Mouse (Mus musculus) olfactory bulb, adult 2 months (tissue): Measurements from ENCODE around the gene Ankrd17. TPM values are rescaled to one million over a fixed set of nuclear protein-coding genes. Genes with fewer than 3 reads are reported as not detected.
A peak's percentile ranks its signal among the peaks of the same experiment; 100 is the strongest.

Experiments
- H3K27ac ChIP-seq: fragments of 200-500 bp; 2 replicates; pipeline ENCODE4 v1.5.1; 2012; ENCODE audit warnings: low read depth, low read length; ENCODE audit not compliant: insufficient read depth
- H3K4me1 ChIP-seq: fragments of 200-500 bp; 2 replicates; pipeline ENCODE4 v1.6.1; 2012; ENCODE audit warnings: low read length; ENCODE audit not compliant: control insufficient read depth, insufficient read depth
- H3K4me3 ChIP-seq: fragments of 200-500 bp; 2 replicates; pipeline ENCODE4 v1.5.1; 2012; ENCODE audit warnings: mild to moderate bottlenecking, low read depth, low read length, moderate library complexity; ENCODE audit not compliant: insufficient read depth
- CTCF ChIP-seq: fragments of 200-500 bp; IDR thresholded peaks from 2 replicates; pipeline ENCODE4 v1.5.1; 2012; ENCODE audit warnings: low read depth, mild to moderate bottlenecking, low read length, moderate library complexity; ENCODE audit not compliant: insufficient read depth
- POLR2A ChIP-seq: fragments of 200-500 bp; IDR thresholded peaks from 2 replicates; pipeline ENCODE4 v1.6.1; 2012; ENCODE audit warnings: mild to moderate bottlenecking, low read depth, low read length, moderate library complexity; ENCODE audit not compliant: insufficient read depth
- WGBS: fragments of 180-500 bp; shearing (Covaris S2); methylation state at CpG from one replicate; pipeline ENCODE4 v1.1.7; 2018; 5-methylcytosine and 5-hydroxymethylcytosine counted together
- polyA plus RNA-seq: library from polyadenylated mRNA; stranded (reverse); fragments of >200 nt; gene quantifications from 2 replicates; pipeline ENCODE4 v1.2.4, GENCODE M21; 2012; ENCODE audit warnings: low replicate concordance; ENCODE audit not compliant: missing spikeins, insufficient read depth, insufficient read length

Ankrd17 gene
- polyA plus RNA-seq, 1 experiment: not detected

- 91% methylated on average over 4 of the region's 4 CpGs for WGBS
- no peak for TF ChIP-seq CTCF
- TF ChIP-seq POLR2A: no peak
Measured at GRCm38 (mm10) chr5:90373708-90374107, 7.3 kb upstream of the Ankrd17 start.

GRCm38 (mm10) chr5:90370401-90370800, 4.0 kb upstream of the Ankrd17 start:
- Histone ChIP-seq H3K4me3 (no peak overlapping the region), H3K4me1 (no peaks in the 10 kb centered on the region), H3K27ac (no peak overlapping the region)
- TF ChIP-seq POLR2A (no peak), CTCF (no peak)
- 93% methylated on average over 5 of the region's 5 CpGs for WGBS

More at GRCm38 (mm10) chr5:90373708-90374107, 7.3 kb upstream of the Ankrd17 start:
- Histone ChIP-seq H3K27ac (no peak overlapping the region), H3K4me3 (no peak overlapping the region), H3K4me1 (no peaks in the 10 kb centered on the region)

- Histone ChIP-seq H3K4me1 (no peaks in the 10 kb centered on the region), H3K4me3 (peak within 1 kb of the TSS; percentile 99), H3K27ac (peak within 1 kb of the TSS; percentile 94)
- WGBS: 0% methylated on average over 7 of the region's 7 CpGs
- no peak for TF ChIP-seq POLR2A
- TF ChIP-seq CTCF: no peak
Measured at GRCm38 (mm10) chr5:90367067-90367303, 608 bp upstream of the Ankrd17 start, which contains the start of gene Gm9958. Gene Gm9958 (plus strand): TSS chr5:90367204.

- Histone ChIP-seq H3K4me3 (peak overlapping the region; percentile 99), H3K27ac (peak overlapping the region; percentile 80), H3K4me1 (no peaks in the 10 kb centered on the region)
- TF ChIP-seq CTCF (no peak), POLR2A (no peak)
- WGBS: under 1% methylated on average over 54 of the region's 61 CpGs
Measured at GRCm38 (mm10) chr5:90365141-90365951, 1.0 kb downstream of the Ankrd17 start.

- Histone ChIP-seq H3K27ac (no peak overlapping the region), H3K4me1 (no peaks in the 10 kb centered on the region), H3K4me3 (no peak overlapping the region)
- no peak for TF ChIP-seq POLR2A
- under 1% methylated on average over 6 of the region's 6 CpGs for WGBS
Measured at GRCm38 (mm10) chr5:90364526-90364925, 1.9 kb downstream of the Ankrd17 start.

- TF ChIP-seq POLR2A (no peak), CTCF (no peak)
- WGBS: 81% methylated on average over 3 of the region's 3 CpGs
- peaks cover 5% of the 10 kb centered on the region; the same call in 1 of the 2 replicates for H3K4me1 ChIP-seq
Measured at GRCm38 (mm10) chr5:90355824-90356223, 10.6 kb downstream of the Ankrd17 start.

GRCm38 (mm10) chr5:90353552-90354317, 12.6 kb downstream of the Ankrd17 start:
- 76% methylated on average over 4 of the region's 4 CpGs for WGBS
- no peak for TF ChIP-seq POLR2A
- no peak for TF ChIP-seq CTCF

More at GRCm38 (mm10) chr5:90355824-90356223, 10.6 kb downstream of the Ankrd17 start:
- Histone ChIP-seq H3K27ac (no peak overlapping the region), H3K4me3 (no peak overlapping the region)

GRCm38 (mm10) chr5:90346877-90347276, 19.5 kb downstream of the Ankrd17 start:
- Histone ChIP-seq H3K27ac (no peak overlapping the region), H3K4me3 (no peak overlapping the region), H3K4me1 (no peaks in the 10 kb centered on the region)
- WGBS: 97% methylated on average over 3 of the region's 3 CpGs
- TF ChIP-seq CTCF (no peak), POLR2A (no peak)

More at GRCm38 (mm10) chr5:90353552-90354317, 12.6 kb downstream of the Ankrd17 start:
- Histone ChIP-seq H3K4me1 (peaks cover 5% of the 10 kb centered on the region; the same call in 1 of the 2 replicates), H3K4me3 (no peak overlapping the region), H3K27ac (no peak overlapping the region)

- WGBS: 28% methylated on average over 4 of the region's 4 CpGs
- H3K4me1 ChIP-seq: no peaks in the 10 kb centered on the region; the same call in 1 of the 2 replicates
- no peak overlapping the region for H3K4me3 ChIP-seq
- H3K27ac ChIP-seq: no peak overlapping the region
- no peak for TF ChIP-seq CTCF
- no peak for TF ChIP-seq POLR2A
Measured at GRCm38 (mm10) chr5:90340847-90341246, 25.5 kb downstream of the Ankrd17 start.
